Mouse (Mus musculus) thymus, adult 2 months (tissue): Measurements from ENCODE around the gene Inpp5k.

ENCODE experiments used
- CTCF ChIP-seq: fragments of 200-500 bp; IDR thresholded peaks from 2 replicates; pipeline ENCODE4 v1.5.1; 2012; ENCODE audit warnings: mild to moderate bottlenecking, control low read depth, low read length, moderate library complexity, borderline replicate concordance; ENCODE audit not compliant: control insufficient read depth, poor library complexity, insufficient read depth; ENCODE audit errors: extremely low read depth
- POLR2A ChIP-seq: fragments of 200-500 bp; IDR thresholded peaks from 2 replicates; pipeline ENCODE4 v1.6.1; 2012; ENCODE audit warnings: mild to moderate bottlenecking, low read length, control low read depth, moderate library complexity; ENCODE audit not compliant: control insufficient read depth, poor library complexity, insufficient read depth; ENCODE audit errors: extremely low read depth

DNA sequence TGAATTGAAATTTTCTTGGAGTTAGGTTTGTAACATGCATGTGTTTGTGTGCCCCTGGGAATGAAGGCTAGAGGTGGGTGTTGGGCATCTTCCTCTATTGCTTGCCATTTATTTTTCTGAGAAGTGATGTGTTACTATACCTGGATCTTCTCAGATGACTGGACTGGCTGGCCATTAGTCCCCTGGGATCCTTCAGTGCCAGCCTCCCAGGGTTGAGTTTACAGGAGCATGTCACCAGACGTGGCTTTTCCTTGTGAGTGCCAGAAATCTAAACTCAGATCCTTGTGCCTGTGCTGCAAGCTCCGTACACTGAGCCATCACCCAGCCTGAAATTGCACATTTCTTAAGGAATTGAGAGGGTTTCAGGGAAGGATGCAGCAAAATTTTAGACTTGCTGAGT, 54.2 kb downstream of the Inpp5k start:
- TF ChIP-seq POLR2A (no peak), CTCF (no peak)
